Comparison of ENCODE assay signal across 20 mouse cellular contexts in the genomic region with DNA sequence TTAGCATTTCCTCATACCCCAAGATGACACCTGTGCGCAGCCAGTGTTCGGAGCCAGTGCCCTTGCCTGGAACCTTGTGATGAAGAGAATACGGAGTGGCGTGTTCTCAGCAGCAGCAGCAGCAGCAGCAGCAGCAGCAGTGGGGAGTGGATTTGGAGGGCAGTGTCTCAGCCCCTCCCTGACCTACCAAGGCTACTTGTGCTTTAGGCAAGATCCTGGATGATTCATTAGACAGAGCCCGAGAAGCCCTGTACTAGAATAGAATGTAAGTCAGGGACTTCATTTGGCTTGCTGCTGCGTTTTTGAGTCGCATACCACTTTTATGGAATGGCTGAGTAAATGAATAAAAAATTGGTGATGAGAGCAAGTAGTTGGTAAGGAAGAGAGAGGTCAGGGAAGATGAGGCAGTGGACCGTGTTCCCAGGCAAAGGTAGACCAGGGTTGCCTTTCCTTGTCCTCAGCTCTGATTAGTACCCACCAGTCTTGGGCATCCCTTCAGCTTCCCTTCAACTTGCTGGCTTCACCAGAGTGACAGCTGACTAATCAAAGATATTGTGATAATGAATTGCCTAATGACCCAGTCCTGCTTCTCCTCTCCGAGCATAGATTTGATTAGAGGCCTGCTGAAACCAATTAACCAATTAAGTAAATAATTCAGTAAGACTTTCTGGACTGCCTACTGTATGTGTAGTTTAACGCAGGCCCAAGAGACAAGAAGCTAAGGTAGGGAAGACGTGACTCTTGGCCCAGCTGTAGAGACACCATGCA.
A peak's percentile ranks its signal among the peaks of the same experiment; 100 is the strongest.
DNase-seq lines count a peak whose midpoint lies in the region.
"Had no signal": no experiment of that assay in that cellular context is flagged by ENCODE, and none has a peak within 500 bp of the region (broad histone marks: within the 10 kb centered on the region; RNA-seq: fewer than 3 reads in every experiment).

No protein-coding gene starts in this region.

- no peaks in the 10 kb centered on the region for H3K27me3 ChIP-seq in forebrain, embryonic 10.5 days (ENCODE audit: poor library complexity, severe bottlenecking)
- H3K27me3 ChIP-seq: embryonic facial prominence, embryonic 12.5 days; embryonic facial prominence, embryonic 15.5 days; forebrain, embryonic 12.5 days; forebrain, embryonic 15.5 days; hindbrain, embryonic 12.5 days; hindbrain, embryonic 15.5 days; Patski had no signal

- 93% methylated on average over 11 of the region's 11 CpGs for WGBS in forebrain, embryonic 10.5 days

- H3K9me3 ChIP-seq in forebrain, embryonic 10.5 days = no peaks in the 10 kb centered on the region
- H3K9me3 ChIP-seq: embryonic facial prominence, embryonic 12.5 days; embryonic facial prominence, embryonic 15.5 days; forebrain, embryonic 12.5 days; forebrain, embryonic 15.5 days; hindbrain, embryonic 12.5 days; hindbrain, embryonic 15.5 days had no signal

- no peak overlapping the region for H3K4me3 ChIP-seq in forebrain, embryonic 10.5 days
- H3K4me3 ChIP-seq: embryonic facial prominence, embryonic 12.5 days; embryonic facial prominence, embryonic 15.5 days; forebrain, embryonic 12.5 days; forebrain, embryonic 15.5 days; hindbrain, embryonic 12.5 days; hindbrain, embryonic 15.5 days had no signal

- H3K36me3 ChIP-seq in forebrain, embryonic 10.5 days (replicated peaks) = no peaks in the 10 kb centered on the region; the same call in 1 of the 2 replicates
- H3K36me3 ChIP-seq: embryonic facial prominence, embryonic 12.5 days; embryonic facial prominence, embryonic 15.5 days; forebrain, embryonic 12.5 days; forebrain, embryonic 15.5 days; hindbrain, embryonic 12.5 days; hindbrain, embryonic 15.5 days had no signal

- DNase-seq in adrenal gland, adult 8-10 months = peak; percentile 45
- no peak for DNase-seq in adrenal gland, adult 18-20 months (ENCODE audit: low spot score in 2 of 2)
- peak; percentile 68 for DNase-seq in Muller cell, postnatal 12 days (ENCODE audit: inconsistent ontology term)
- peak; percentile 63 for DNase-seq in adrenal gland, postnatal 14 days
- DNase-seq in retina, postnatal 1 day = peak; percentile 57
- DNase-seq in forebrain, embryonic 10.5 days (ENCODE audit: extremely low spot score, low spot score) = no peak
- no peak for DNase-seq in lung, postnatal 14 days
- DNase-seq: cerebellum, adult 18-20 months; cerebellum, adult 9-11 months; cerebellum, postnatal 25 days; gastrocnemius, postnatal 14 days; heart, adult 11 months; kidney, adult 2 months had no signal

- H3K4me1 ChIP-seq in forebrain, embryonic 10.5 days = peaks cover 7% of the 10 kb centered on the region; the same call in 1 of the 2 replicates
- H3K4me1 ChIP-seq: hindbrain, embryonic 15.5 days had no signal

- H3K27ac ChIP-seq in forebrain, embryonic 10.5 days = no peak overlapping the region
- H3K27ac ChIP-seq: embryonic facial prominence, embryonic 12.5 days; embryonic facial prominence, embryonic 15.5 days; forebrain, embryonic 12.5 days; forebrain, embryonic 15.5 days; hindbrain, embryonic 12.5 days; hindbrain, embryonic 15.5 days had no signal

Comparison
In these comparisons a context has a peak if more than half of its experiments do, and no peak if none do; other contexts are left out.
1. DNase-seq: peak in adrenal gland, adult 8-10 months (single experiment), Muller cell, postnatal 12 days (single experiment), adrenal gland, postnatal 14 days (single experiment) and retina, postnatal 1 day (single experiment); none in adrenal gland, adult 18-20 months (0 of 2), forebrain, embryonic 10.5 days (single experiment) and lung, postnatal 14 days (single experiment).